Mouse (Mus musculus) ES-Bruce4 (cell line): Measurements from ENCODE around the gene Tmbim6.

ENCODE experiments used
- CTCF ChIP-seq: IDR thresholded peaks from one replicate; pipeline ENCODE4 v1.8.1; 2011; ENCODE audit warnings: low read depth, low read length
- POLR2A ChIP-seq: IDR thresholded peaks from one replicate; pipeline ENCODE4 v1.8.1; 2011; ENCODE audit warnings: low read length; ENCODE audit not compliant: insufficient read depth

- TF ChIP-seq POLR2A (no peak), CTCF (no peak)
Observed at GRCm38 (mm10) chr15:99423884-99424283, 31.2 kb downstream of the Tmbim6 start.
